Mouse (Mus musculus) liver, postnatal 0 days (tissue): Measurements from ENCODE around the gene Nop2.
"Not testable (repeated sequence)": the region's sequence is repeated elsewhere in the genome, so short reads cannot be mapped to it uniquely, and the experiment has no call there.

Experiments
- CTCF ChIP-seq: sonication (generic); IDR thresholded peaks from 2 replicates; pipeline ENCODE4 v1.5.1; 2016; ENCODE audit warnings: antibody characterized with exemption, low read depth
- EP300 ChIP-seq: IDR thresholded peaks from 2 replicates; pipeline ENCODE4 v1.6.1; 2016; ENCODE audit warnings: antibody characterized with exemption, low read depth, mild to moderate bottlenecking

- TF ChIP-seq CTCF: peak; percentile 75
- TF ChIP-seq EP300: not testable (repeated sequence)
Measured at GRCm38 (mm10) chr6:125161971-125162370, 30.3 kb downstream of the Nop2 start.
